Mouse (Mus musculus): ENCODE results near the gene Slc35e2.

- TF ChIP-seq CTCF (IDR thresholded peaks at IDR 0.05; ENCODE audit: low read depth, low read length), result no peak
- TF ChIP-seq GATA1 (IDR thresholded peaks at IDR 0.05; ENCODE audit: borderline replicate concordance, low read length), result no peak
Measured at GRCm38 (mm10) chr4:155658961-155659360, 57.7 kb downstream of the Slc35e2 start.

Measured in G1E (cell line).